Mouse (Mus musculus): ENCODE results near the gene Gm12216. TPM values are rescaled to one million over a fixed set of nuclear protein-coding genes. Genes with fewer than 3 reads are reported as not detected.
A peak's percentile ranks its signal among the peaks of the same experiment; 100 is the strongest.

Gm12216 gene
- total RNA-seq, 2 experiments from 2014 or later: 0.85 to 1.5 TPM

DNA sequence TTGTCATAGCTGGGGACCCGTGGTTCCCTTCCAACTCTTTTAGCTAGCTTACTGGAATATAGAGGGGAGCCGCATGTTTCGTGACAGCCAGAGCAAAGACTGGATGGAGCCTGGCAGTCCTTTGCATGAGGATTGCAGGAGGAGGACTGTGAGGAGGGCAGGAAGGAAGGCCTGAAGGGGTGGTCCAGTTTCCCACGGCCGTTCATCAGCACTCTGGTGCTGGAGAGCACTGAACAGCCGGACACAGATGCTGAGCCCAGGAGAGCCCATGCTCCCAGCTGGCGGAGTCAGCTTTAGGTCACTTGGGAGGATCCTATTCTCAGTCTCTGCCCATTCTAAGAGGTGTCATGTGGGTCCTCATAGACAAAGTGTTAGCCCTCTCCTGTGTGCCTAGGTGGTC lies 77.1 kb downstream of the Gm12216 start:
- intact Hi-C loops (cut with DNase I): no loop called here
- DNase-seq (ENCODE audit: extremely low spot score in 1 of 2, low spot score in 2 of 2): no peak

GRCm38 (mm10) chr11:53781201-53781775 lies 77.8 kb downstream of the Gm12216 start:
- DNase-seq (ENCODE audit: extremely low spot score in 1 of 2, low spot score in 2 of 2): no peak
- intact Hi-C loops (cut with DNase I): no loop called here

DNA sequence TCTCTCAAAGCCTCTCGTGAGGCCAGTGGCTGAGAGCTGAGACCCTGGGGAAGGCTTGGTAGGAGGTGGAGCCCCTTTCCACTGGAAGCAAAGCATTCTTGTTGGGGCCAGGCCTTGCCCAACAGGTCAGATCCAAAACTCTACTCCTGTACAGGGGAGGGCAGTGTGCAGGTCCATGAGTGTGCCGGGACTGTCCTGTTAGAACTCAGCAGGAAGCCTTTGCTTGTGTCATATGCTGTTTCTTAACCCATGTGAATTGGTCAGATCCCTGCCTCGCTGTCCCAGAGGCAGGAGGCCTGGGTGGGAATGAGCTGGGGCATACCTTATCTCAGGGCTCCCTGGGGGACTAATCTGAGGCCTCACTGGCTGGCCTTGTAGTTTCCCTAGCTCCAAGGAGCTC lies 78.8 kb downstream of the Gm12216 start:
- DNase-seq (ENCODE audit: extremely low spot score in 1 of 2, low spot score in 2 of 2): no peak
- intact Hi-C loops (cut with DNase I): no loop called here

DNA sequence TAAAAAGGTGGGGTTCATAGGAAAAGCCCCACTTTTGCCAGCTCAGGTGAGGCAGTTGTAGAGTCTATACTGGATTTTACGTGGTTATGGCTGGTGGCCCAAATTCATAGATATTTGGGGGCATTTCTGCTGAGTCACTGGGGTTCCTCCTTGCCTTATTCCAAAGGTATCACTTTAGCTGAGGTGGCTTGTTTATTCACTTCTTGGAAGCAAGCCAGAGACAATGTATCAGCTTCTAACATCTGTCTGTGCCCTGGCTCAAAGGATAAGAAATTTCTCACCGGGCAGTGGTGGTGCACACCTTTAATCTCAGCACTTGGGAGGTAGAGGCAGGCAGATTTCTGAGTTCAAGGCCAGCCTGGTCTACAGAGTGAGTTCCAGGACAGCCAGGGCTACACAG lies 79.2 kb downstream of the Gm12216 start:
- intact Hi-C loops (cut with DNase I): no loop called here
- DNase-seq (ENCODE audit: extremely low spot score in 1 of 2, low spot score in 2 of 2): no peak

DNA sequence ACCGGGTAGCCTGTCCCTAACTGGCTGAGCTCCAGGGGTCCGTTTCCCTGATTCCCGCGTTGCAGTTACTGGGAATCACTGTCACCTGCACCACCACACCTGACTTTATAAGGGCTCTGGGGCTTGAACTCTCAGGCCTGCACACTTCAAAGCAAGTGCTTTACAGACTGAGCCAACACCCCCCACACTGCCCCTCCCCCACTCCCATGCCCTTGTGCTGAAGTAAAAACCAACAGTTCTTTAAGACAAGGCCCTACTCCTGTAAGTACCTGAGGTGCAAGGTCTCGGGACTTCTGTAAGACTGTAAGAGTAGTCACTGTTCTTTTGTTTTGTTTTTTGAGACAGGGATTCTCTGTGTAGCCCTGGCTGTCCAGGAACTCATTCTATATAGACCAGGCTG lies 80.6 kb downstream of the Gm12216 start:
- intact Hi-C loops (cut with DNase I): no loop called here
- no peak for DNase-seq (ENCODE audit: extremely low spot score in 1 of 2, low spot score in 2 of 2)

- no peak for DNase-seq (ENCODE audit: extremely low spot score in 1 of 2, low spot score in 2 of 2)
- intact Hi-C loops (cut with DNase I): no loop called here
These were observed 81.3 kb downstream of the Gm12216 start for GRCm38 (mm10) chr11:53777736-53778135.

GRCm38 (mm10) chr11:53774659-53775255 lies 84.3 kb downstream of the Gm12216 start:
- intact Hi-C loops (cut with DNase I): no loop called here
- DNase-seq (ENCODE audit: extremely low spot score in 1 of 2, low spot score in 2 of 2): no peak

DNA sequence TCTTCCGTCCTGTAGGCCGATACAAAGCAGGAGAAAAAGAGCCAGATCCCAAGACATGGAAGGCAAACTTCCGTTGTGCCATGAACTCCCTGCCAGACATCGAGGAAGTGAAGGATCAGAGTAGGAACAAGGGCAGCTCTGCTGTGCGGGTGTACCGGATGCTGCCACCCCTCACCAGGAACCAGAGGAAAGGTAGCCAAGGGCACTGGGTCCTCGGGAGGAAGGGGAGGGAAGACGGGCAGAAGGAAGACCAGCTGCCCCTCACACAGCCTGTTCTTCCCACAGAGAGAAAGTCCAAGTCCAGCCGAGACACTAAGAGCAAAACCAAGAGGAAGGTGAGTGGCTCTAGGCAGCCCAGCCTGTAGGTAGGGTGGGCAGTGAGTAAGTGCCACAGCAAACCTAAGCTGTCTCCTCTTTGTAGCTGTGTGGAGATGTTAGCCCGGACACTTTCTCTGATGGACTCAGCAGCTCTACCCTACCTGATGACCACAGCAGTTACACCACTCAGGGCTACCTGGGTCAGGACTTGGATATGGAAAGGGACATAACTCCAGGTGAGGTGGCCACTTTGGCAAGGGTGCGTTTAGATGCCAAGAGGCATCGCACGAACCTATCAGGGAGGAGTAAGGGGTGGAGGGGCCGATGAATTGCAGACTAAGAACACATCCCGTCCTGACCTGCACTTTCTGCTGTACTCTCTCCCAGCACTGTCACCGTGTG lies 85.3 kb downstream of the Gm12216 start:
- no peak for DNase-seq (ENCODE audit: extremely low spot score in 1 of 2, low spot score in 2 of 2)
- intact Hi-C loops (cut with DNase I): no loop called here

- intact Hi-C loops (cut with DNase I): no loop called here
- no peak for DNase-seq (ENCODE audit: extremely low spot score in 1 of 2, low spot score in 2 of 2)
These were observed 86.0 kb downstream of the Gm12216 start, which contains the start of gene Gm17334 for GRCm38 (mm10) chr11:53773087-53773486. Gene Gm17334, minus strand, starts transcription at chr11:53773187.

GRCm38 (mm10) chr11:53772536-53772935 lies 86.5 kb downstream of the Gm12216 start:
- DNase-seq (ENCODE audit: extremely low spot score in 1 of 2, low spot score in 2 of 2): no peak
- intact Hi-C loops (cut with DNase I): no loop called here

- DNase-seq (ENCODE audit: extremely low spot score in 1 of 2, low spot score in 2 of 2): no peak
- intact Hi-C loops (cut with DNase I): no loop called here
These were observed 87.9 kb downstream of the Gm12216 start for GRCm38 (mm10) chr11:53771001-53771744.

DNA sequence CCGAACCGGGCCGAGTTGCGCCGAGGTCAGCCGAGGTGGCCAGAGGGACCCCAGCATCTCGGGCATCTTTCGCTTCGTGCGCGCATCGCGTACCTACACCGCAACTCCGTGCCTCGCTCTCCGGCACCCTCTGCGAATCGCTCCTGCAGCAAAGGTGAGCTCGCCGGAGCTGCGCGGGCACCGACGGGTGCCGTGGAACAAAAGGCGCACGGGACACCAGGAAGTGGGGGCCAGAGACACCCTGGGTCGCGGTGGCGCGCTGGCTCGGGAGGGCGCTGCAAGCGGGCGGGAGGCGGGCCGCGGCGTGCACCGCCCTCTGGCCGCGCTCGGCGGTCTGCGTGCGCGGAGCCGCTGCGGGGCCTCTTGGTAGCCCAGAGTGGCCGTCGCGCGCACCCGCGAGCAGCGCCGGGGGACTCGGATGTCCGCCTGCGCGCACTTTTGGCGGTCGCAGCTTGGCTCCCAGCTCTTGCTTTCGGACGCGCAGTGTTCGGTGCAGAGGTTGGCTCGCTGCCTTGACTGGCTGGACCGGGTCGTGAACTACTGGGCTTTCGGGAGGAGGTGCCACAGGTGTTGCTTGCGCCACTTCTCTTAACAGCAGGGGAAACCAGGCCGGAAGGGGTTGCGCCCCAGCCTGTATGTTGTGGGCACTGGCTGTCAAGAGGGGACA lies 88.8 kb downstream of the Gm12216 start:
- DNase-seq (ENCODE audit: extremely low spot score in 1 of 2, low spot score in 2 of 2): peak in 1 of 2 experiments; percentile 91
- intact Hi-C loops (cut with DNase I): no loop called here

DNA sequence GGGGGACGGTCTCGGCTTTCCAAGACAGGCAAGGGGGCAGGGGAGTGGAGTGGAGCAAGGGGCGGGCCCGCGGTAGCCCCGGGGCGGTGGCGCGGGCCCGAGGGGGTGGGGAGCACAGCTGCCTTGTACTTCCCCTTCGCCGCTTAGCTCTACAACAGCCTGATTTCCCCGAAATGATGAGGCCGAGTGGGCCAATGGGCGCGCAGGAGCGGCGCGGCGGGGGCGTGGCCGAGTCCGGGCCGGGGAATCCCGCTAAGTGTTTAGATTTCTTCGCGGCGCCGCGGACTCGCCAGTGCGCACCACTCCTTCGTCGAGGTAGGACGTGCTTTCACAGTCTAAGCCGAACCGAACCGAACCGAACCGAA lies 89.3 kb downstream of the Gm12216 start, which contains the start of gene Irf1:
Gene Irf1 (plus strand): TSS at position 255 of the 365 bp plus-strand sequence.
- peak; percentile 82 to 96 for DNase-seq (ENCODE audit: extremely low spot score in 1 of 2, low spot score in 2 of 2)
- intact Hi-C loops (cut with DNase I): no loop called here

GRCm38 (mm10) chr11:53769185-53769576 lies 89.9 kb downstream of the Gm12216 start:
- intact Hi-C loops (cut with DNase I): no loop called here
- DNase-seq (ENCODE audit: extremely low spot score in 1 of 2, low spot score in 2 of 2): no peak

DNA sequence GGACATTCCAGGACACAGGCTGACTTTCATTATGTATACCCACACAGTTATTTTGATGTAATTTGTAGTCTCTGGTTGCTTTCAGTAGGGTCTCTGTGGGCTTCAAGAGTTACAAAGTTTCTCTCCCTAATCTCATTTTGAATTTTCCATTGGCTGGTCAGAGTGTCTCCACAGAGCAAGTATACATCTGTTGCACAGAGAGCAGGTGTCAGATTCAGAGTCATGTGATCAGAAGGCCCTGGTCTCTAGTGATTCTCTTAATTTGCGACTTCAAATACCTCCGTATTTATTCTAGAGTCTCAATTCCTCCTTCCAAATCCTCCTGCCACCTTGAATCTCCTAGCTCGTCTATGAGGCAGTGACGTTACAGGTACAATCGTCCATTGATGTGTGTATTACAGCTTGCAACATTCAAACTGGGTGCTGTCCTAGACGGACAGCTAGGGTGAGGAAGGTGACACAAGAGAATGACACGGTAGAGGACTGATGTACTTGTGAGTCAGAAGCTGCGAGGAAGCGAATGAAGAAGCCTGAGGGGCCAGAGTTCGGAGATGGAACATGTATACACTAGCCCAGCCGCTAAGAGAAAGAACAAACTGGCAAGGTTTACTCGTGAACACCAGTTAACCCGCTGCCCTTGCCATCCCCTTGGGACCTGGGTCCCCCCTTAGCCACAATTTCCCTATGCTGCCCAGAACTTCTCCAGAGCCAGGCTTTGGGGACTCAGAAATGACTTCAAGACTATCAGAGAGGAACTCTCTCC lies 90.5 kb downstream of the Gm12216 start:
- intact Hi-C loops (cut with DNase I): no loop called here
- DNase-seq (ENCODE audit: extremely low spot score in 1 of 2, low spot score in 2 of 2): no peak

DNA sequence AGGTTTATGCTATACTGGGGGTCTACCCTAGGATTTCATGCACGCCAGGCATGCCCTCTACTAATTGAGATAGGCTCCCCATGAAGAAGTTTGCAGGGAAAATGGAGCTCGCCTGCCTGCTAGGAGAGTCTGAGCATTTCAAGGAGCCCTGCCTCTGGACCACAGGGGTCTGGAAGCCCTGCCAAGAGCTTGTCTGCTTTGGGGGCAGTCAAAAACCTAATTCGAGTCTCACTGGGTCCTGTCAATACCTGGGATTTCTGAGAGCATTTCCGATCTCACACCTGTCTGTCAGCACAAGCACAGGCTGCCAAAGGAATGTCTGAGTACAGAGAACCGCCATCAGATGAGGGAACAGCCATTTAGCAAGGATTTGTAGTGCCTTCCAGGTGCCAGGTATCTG lies 94.5 kb downstream of the Gm12216 start:
- DNase-seq (ENCODE audit: extremely low spot score in 1 of 2, low spot score in 2 of 2): no peak
- intact Hi-C loops (cut with DNase I): loop anchor here (5.0 kb wide), 1 partner anchor 83 kb away; no protein-coding TSS in a partner anchor

GRCm38 (mm10) chr11:53763496-53764140 lies 95.4 kb downstream of the Gm12216 start:
- DNase-seq (ENCODE audit: extremely low spot score in 1 of 2, low spot score in 2 of 2): peak; percentile 57 to 95
- intact Hi-C loops (cut with DNase I): loop anchor here (5.0 kb wide), 1 partner anchor 84 kb away; no protein-coding TSS in a partner anchor
